Mouse (Mus musculus): ENCODE measurements around the gene Cacna1e.

Cacna1e gene

DNA sequence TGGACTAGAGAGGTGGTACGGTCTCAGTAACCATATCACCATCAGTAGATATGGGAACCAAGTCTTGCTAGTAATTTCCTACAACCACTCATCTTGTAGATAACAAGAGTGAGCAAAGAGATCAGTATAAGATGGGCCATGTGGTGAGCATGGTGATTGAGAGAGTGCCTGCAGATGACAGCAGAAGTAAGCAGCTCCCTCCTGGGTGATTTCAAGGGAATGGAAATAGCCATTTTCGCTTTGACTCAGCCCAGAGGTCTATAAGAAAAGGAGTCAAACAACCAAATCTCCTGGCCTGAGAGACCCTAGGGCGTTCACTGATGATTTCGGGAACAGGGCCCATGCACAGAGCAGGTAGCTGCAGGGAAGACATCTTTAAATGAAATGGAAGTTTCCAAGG is 45.0 kb downstream of the Cacna1e start:
- DNase-seq (ENCODE audit: inconsistent ontology term): no peak

DNA sequence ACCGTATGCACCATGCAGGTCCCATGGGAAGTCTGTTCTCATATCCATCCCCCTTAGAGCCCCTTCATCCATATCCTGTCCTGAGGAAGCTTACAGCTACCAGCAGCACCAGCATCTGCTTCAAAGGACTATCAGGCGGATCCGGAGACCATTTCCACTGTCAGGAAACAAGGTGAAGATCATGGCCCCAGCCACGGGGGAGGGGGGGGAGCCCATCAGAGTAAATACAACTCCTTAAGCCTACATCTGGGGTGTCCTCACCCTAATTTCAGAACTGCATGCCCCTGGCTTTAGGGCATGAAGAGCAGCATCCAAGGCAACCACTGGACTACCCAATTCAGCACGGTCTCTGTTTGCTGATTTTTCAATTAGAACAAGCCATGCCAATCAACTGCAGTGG is 47.8 kb downstream of the Cacna1e start:
- no peak for DNase-seq (ENCODE audit: inconsistent ontology term)

DNA sequence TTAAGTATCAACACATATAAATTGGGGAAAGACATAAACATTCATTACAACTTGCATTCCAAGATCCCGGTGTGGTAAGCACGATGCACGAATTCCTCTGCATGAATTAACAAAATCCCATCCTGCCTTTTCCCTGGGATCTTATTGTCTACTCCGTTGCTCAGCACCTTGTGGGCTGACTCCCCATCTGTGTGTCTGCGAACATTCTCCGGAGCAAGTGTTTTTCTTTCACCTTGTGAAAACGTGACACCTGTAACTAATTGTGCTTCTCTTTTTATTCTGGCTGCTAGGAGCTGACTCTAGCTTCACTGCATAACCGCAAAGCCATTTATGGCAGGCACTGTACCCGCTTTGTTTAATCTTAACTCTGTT is 52.1 kb downstream of the Cacna1e start:
- no peak for DNase-seq (ENCODE audit: inconsistent ontology term)

DNA sequence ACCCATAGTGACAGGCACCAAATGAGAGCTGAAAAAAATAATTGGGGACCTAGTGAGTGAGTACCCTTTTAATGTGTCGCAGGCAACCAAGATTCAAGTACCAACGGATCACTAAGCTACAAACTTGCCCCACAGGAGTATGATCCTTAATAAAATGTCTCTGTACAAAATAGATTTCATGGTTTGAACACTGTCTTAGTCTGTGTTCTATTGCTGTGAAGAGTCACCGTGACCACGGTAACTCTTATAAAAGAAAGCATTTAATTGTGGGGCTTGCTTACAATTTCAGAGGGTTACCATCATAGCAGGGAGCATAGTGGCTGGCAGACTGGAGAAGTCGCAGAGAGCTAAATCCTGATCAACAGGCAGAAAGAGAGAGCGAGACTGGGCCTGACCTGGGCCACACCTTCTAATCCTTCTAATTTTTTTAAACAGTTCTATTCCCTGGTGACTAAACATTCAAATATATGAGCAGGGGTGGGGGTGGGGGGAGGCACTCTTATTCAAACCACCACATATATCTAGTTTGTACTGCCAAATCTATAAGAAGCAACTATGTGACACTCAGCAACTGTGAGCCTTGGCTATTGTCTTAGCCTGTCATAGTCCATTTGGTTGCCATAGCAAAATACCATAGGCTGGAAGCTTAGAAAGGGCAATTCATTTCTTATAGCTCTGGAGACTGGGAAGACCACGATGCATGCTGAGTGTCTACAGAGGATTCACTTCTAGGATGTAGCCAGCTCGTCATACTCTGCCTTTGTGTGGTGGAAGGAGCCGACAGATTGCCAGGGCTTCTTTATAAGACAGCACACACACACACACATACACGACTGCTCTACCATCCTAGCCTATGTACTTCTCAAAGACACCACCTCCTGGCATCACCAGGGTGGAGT is 52.8 kb downstream of the Cacna1e start:
- DNase-seq (ENCODE audit: inconsistent ontology term): no peak

DNA sequence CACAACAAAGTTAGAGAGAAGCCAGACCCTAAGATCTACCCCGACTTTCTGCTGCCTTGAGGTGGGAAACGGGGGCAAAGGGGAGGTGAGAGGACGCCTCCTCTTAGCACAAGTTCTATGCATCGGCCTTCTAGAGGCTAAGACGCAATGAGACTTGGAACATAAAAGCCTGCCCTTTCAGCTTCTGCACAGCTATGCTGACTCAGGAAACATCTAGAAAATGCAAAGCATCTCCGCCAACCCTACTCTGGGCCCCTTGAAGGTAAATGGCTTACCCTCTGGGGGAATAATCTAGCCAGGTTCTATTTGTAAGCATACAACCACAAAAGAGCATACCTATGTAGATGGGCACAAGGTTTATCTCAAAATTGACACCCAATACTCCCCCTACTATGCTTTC is 54.2 kb downstream of the Cacna1e start:
- DNase-seq (ENCODE audit: inconsistent ontology term): no peak

DNA sequence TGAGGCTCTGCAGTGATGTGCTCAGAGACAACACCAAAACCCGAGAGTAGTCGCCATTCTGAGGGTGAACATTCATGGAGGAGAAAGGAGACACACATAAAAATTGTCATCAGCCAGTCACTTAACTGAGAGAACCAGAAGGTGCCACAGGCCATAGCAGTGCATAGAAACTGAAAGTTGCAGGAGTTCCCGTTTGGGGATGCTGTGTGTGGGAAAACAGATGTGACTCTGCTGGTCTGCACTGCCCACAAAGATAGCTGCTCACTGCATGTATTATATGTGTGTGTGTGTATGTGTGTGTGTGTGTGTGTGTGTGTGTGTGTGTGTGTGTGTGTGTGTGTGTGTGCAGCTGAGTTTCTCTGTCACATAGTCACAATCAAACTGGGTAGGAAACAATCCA is 61.2 kb downstream of the Cacna1e start:
- no peak for DNase-seq (ENCODE audit: inconsistent ontology term)

DNA sequence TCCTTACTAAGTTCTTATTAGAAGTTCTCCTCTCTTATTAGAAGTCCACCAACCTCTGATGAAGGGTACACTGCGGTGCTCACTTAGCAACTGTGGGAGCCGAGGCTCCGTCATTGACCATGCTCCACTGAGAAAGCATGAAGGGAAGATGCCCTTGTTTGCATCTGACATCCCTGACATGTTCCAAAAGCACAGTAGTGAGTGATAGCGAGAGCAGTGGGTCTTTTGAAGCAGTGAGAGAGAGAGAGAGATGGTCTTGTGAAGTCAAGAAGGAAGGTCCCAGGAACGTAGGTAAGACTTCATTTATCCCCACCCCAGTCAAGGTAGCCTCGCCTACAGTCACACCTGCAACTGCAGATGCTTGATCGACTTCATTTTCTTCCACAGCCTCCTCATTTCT is 63.9 kb downstream of the Cacna1e start:
- no peak for DNase-seq (ENCODE audit: inconsistent ontology term)

DNA sequence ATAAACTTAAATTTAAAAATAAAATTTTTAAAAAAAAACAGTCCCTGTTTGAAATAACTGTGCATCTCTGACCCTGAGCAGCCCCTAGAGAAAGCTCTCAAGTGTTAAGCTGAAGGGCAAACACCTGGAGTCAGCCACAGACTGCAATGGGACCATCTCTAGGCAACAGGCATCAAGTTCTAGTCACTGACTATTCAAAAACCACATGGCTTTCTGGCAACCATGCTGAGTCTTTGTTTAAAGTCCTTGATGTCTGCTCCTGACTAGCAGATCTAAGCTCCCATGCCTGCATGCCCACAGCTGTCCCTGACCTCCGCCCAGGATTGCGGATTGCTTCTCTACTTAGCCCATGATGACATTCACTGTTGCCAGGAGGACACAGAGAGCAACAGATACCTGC is 64.3 kb downstream of the Cacna1e start:
- no peak for DNase-seq (ENCODE audit: inconsistent ontology term)

DNA sequence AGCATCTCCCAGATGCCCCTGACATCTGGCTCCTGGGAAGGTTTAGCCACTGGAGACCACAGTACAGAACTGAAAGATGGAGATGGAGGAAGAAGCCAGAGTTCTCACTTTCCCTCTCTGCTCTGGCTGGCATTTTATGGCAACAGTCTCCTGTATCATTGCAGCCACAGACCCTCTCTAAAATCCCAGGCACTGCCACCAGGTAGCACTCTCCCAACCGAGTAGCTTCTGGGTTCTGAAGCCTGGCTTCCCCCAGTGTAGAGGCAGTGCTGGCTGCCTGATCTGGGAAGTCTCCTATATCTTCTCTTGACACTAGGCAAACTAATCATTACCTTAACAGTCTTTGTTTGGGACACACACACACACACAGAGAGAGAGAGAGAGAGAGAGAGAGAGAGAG is 65.6 kb downstream of the Cacna1e start:
- DNase-seq (ENCODE audit: inconsistent ontology term): no peak

DNA sequence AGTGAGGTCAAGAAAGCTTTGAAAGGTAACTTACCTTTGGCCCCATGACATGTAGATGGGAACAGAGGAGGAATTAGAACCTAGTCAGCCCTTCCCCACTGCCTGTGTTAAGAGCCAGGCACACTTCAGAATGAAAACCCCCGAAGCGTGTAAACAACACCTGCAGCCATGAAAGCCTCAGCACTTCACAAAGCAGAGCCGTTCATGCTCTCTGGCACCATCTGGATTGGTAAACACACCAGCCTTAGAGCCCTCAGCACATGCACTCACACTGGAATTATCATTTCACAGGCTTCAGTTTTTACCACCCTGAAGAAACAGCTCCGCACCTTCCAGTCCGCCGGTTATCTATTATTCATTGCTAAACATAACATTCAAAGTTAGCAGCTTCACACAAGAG is 67.5 kb downstream of the Cacna1e start:
- DNase-seq (ENCODE audit: inconsistent ontology term): no peak

DNA sequence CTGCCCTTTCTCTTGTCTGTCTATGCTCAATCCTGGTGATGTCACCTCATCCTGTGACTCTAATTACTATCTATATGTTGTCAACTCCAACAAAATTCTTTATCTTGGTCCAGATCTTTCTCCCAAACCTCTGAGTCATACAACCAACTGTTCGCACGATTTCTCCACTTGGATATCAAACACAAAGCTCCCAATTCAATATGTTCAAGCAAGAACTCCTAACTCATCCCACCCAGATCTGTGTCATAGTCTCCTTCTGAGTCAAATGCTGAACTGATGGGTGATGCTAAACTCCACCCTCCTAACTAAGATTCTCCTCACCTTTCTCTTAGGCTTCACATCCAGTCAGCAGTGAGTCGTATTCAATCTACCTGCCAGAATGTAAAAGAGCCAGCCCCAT is 68.0 kb downstream of the Cacna1e start:
- no peak for DNase-seq (ENCODE audit: inconsistent ontology term)

DNA sequence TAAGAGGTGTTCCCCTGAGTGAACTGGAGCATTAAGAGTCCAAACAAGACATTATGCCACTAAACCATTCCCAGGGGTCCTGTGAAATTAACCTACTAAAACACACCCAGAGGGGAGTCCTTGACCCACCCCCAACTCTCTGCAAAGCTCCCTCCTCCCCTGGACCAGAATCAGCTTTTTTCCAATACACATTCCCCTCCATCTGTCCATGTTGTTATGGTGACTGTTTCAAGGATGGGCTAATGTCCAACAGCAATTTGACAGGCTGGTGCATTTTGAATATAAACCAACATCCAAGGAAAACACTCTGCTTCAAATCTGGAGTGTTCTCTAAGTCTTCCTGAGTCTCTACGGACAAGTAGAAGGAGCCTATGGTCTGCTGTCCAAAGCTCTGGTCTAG is 78.6 kb downstream of the Cacna1e start:
- DNase-seq (ENCODE audit: inconsistent ontology term): no peak

DNA sequence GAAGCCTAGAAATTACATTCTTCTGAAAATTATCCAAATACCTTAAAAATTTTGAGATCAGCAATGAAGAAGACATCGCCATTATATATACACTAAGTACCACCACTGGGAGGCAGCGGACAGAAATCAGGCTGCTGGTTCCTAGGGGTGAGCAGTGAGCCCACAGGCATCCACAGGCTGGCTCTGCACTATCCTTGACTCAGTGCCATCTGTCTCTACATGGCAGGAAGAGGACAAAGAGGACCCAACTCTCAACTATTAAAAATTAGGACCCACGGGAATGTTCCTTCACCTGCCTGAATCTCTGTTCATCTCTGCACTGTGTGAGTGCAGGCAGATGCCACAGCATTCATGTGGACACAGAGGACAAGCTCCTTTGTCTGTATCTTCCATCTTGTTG is 79.3 kb downstream of the Cacna1e start:
- DNase-seq (ENCODE audit: inconsistent ontology term): no peak

DNA sequence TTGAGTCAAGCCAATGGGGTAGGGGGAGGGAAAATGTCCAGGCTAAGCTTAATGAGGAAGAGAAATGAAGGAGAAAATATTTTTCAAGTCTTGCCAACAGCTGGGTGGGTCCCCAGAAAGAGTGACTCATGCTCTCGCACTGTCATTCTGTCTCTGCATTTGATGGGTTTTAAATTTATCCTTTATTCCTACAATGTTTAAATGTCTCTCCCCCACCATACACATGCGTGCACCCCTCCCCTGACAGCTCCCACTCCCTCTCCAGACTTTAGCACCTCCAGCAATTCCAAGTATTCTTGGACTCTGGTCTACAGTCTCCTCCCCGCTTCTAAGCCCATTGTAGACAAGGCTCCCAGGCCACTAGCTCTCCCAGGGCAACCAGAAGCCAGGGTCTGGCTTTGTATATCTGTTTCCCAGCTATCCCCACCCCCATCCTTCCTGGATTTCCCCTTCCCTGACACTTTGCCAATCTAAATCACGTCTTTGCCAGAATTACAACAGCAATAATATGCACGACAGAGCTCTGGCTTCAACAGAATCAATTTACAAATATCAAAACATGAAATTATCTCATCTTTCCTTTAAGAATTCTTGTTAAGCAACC is 81.9 kb downstream of the Cacna1e start:
- peak; percentile 73 for DNase-seq (ENCODE audit: inconsistent ontology term)

DNA sequence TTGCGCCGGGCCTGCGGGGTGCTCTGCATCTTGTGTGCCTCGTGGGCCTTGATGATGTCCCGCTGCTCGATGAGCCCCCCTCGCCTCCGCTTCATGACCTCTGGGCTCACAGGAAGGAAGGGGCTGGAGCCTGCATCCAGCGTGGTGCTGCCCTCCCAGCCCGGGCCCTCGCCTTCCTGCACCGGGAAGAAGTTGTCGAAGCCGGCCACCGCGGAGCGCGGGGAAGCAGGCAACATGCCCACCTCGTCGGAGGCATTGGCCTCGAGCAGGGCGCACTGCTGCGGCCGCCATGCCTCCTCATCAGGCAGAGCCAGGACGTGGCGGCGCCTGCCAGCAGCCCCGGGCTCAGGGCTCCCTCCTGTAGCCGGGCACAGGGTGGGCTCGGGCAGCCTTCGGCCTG is 85.0 kb downstream of the Cacna1e start:
- no peak for DNase-seq (ENCODE audit: inconsistent ontology term)

DNA sequence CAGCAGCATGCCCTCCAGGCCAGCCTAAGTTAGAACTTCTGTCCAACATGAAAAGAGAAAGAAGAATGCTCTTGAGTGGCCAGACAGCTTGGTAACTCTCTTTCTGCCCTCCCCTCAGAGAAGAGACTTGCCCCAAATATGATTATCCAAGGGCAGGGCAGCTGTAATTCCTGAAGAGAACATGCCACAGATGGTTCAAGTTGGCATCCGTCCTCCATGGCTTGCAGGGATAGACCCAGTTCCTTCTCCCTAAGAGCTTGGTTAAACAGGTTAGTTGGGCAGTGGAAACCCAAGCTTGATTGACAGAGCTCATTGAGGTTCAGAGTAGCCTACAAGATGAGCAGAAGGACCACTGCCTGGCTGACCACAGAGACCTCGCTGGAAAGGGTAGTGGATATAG is 85.5 kb downstream of the Cacna1e start:
- no peak for DNase-seq (ENCODE audit: inconsistent ontology term)

DNA sequence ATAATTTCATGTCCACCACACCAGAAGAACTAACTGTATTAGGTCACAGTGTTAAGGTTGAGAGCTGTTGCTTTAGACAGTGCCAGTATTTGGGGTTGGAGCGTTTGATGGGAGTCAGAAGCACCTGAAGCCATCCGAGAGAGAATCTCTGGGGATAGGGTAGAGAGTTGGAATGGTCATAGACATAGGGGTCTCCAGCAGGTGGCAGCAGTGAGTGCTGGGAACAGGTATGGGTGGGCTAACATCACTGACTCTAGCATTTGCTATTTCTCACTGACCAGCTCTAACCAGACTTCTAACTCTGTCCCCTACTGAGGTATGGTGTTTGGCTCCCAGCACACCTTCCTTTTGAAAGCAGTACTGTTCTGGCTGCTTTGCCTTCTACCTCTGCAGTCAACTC is 87.6 kb downstream of the Cacna1e start:
- DNase-seq (ENCODE audit: inconsistent ontology term): no peak

DNA sequence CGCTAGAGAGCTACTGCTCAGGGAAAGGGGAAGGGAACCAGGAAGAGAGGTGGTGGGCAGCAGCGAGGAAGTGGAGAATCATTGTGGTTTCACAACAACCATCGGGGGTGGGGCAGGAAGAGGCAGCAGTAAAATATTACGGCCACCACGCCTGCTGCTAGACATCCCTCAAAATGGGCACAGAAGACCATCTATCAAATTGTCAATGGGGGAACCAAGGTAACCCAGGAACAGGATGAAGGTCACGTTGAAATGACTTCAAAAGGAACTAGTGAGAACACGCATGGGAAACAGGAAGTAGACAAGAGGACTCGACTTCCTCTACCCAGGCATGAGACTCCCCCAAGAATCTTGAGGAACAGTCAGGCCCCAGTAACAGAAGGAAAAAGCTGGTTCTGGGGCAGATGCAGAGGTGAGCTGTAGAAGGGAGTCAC is 89.8 kb downstream of the Cacna1e start:
- DNase-seq (ENCODE audit: inconsistent ontology term): no peak

DNA sequence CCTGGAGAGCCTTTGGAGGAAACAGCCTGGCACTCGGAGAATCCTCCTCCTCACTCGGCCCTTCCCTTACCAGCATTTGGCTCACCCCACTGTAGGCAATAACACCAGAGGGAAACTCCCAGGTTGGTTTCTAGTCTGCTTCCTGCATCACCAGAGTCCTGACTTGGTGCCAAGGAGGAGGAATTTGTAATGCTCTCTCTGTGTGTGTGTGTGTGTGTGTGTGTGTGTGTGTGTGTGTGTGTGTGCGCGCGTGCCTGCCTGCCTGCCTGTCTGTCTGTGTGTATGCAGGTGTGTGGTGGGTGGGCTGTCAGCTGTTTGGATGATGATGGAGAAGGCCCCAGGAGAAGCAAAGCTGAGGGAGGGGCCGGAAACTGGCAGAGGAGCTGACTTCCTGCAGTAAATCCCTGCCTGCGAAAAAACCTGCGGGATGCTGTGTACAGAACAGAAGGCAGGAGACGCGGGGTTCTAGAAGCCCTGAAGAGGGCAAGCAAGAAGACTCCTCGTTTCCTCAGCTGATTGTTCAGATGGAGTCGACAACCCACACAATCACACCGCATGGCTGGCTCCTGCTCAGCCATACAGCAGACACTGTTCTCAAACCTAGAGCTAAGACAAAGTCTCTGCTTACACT is 92.6 kb downstream of the Cacna1e start:
- no peak for DNase-seq (ENCODE audit: inconsistent ontology term)

DNA sequence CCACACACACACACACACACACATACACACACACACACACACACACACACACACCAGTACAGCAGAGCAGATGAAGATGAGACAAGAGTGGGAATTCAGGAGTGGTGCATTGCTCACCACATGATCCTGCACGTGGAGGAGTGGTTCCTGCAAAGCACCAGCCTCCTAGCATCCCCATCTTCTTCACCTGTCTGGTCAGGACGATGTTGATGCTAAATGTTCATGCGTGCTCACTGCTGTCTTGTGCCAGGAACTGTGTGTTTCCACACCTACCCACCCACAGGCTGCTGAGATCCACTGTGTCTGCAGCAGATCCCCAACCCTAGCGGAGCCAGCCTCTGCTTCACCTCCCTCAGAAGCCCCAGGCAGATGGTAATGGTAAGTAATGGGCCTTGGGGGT is 95.8 kb downstream of the Cacna1e start:
- no peak for DNase-seq (ENCODE audit: inconsistent ontology term)

DNA sequence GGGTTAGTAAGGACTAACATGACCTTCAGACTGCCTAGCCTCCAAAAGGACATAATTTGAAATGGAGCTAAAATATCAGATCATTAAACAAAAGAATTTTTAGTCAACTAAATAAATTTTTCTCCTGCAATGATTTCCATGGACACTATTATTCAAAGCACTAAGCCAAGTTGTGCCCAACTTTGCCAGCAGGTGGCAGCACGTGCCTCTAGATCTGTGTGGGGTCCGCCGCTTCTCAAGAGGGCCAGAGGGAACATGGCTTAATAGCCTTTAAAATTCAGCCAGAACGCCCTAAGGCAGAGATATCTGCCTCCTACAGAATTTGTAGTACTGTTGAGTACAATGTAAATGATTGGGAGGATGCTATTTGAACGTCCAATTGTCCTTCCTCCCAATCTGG is 96.2 kb downstream of the Cacna1e start:
- peak; percentile 59 for DNase-seq (ENCODE audit: inconsistent ontology term)

DNA sequence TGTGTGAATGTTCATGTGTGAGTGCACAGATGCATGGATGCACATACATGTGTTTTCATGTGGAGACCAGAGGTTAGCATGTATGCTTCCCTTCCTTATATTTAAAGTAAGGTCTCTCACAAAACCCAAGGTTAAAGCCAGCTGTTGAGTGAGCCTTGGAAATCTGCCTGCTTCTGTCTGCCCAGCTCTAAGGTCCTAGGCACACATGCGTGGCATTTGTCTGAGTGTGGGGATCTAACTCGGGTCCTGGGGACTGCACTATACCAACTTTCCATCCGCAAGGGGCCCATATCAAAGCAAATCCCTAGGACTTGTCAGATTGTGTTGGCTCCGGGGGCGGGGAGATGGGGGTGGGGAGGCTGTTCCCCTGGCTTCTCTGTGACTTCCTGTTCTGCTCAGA is 96.9 kb downstream of the Cacna1e start:
- DNase-seq (ENCODE audit: inconsistent ontology term): no peak

DNA sequence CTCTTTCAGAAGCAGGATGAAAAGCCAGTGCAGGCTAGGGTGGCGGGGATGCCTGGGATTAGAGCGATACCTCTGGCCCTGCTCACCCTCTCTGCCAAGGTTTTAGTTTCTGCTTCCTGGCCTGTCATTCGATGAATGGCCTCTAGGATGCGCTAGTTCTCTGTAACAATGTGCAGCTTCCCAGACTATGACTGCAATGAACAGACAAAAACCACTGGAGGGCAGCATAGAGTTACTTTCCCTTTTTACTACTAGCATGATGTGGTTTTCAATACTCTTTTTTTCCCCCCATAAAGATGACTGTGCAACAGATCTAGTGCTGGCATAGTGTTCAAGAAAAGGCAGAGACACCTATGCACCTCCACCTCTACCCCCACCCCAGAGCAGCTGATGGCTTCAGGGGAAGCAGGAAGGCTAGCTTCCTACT is 98.0 kb downstream of the Cacna1e start:
- peak; percentile 80 for DNase-seq (ENCODE audit: inconsistent ontology term)

Measured in Muller cell, postnatal 12 days (primary cell).